Mouse (Mus musculus) liver, embryonic 12.5 days (tissue): ENCODE results near the gene Endog. TPM values are rescaled to one million over a fixed set of nuclear protein-coding genes. Genes with fewer than 3 reads are reported as not detected.

Source experiments
- ATAC-seq: fragments of 200-750 bp; cut with Nextera tagmentation; 2 replicates; pipeline ENCODE4 v1.8.0; 2017; ENCODE audit warnings: moderate number of reproducible peaks, mild to moderate bottlenecking, moderate library complexity
- H3K27ac ChIP-seq: fragments of 300-500 bp; sonication (generic); 2 replicates; pipeline ENCODE4 v1.5.1; 2016; ENCODE audit warnings: mild to moderate bottlenecking
- H3K27me3 ChIP-seq: fragments of 300-500 bp; sonication (generic); replicated peaks from 2 replicates; pipeline ENCODE4 v1.6.1; 2016; ENCODE audit warnings: mild to moderate bottlenecking, moderate library complexity
- H3K36me3 ChIP-seq: fragments of 300-500 bp; sonication (generic); 2 replicates; pipeline ENCODE4 v1.6.1; 2016; ENCODE audit warnings: mild to moderate bottlenecking, moderate library complexity
- H3K4me1 ChIP-seq: fragments of 300-500 bp; sonication (generic); 2 replicates; pipeline ENCODE4 v1.6.1; 2016
- H3K4me2 ChIP-seq: fragments of 300-500 bp; sonication (generic); 2 replicates; pipeline ENCODE4 v1.6.1; 2016; ENCODE audit warnings: mild to moderate bottlenecking, moderate library complexity
- H3K4me3 ChIP-seq: fragments of 300-500 bp; sonication (generic); 2 replicates; pipeline ENCODE4 v1.5.1; 2016; ENCODE audit warnings: mild to moderate bottlenecking, moderate library complexity
- H3K9ac ChIP-seq: fragments of 300-500 bp; sonication (generic); 2 replicates; pipeline ENCODE4 v1.6.1; 2016; ENCODE audit warnings: mild to moderate bottlenecking, moderate library complexity
- H3K9me3 ChIP-seq: fragments of 300-500 bp; sonication (generic); replicated peaks from 2 replicates; pipeline ENCODE4 v1.6.1; 2016; ENCODE audit warnings: mild to moderate bottlenecking, moderate library complexity
- WGBS: fragments of 180-500 bp; shearing (Covaris S2); methylation state at CpG from one replicate; pipeline ENCODE4 v1.1.7; 2016; ENCODE audit not compliant: insufficient replicate concordance; 5-methylcytosine and 5-hydroxymethylcytosine counted together
- polyA plus RNA-seq: library from polyadenylated mRNA; unstranded; fragments of >200 nt; fragmentation: Nextera tagmentation; extraction: Ambion mirVana; gene quantifications from 2 replicates; pipeline ENCODE4 v1.2.1, GENCODE M21; 2016

Gene Endog
- polyA plus RNA-seq, 1 experiment from 2014 or later = 23.0 TPM

GRCm38 (mm10) chr2:30215493-30215892 is 44.2 kb downstream of the Endog start:
- ATAC-seq = no peak
- 68% methylated on average over 6 of the region's 6 CpGs for WGBS

GRCm38 (mm10) chr2:30216293-30216692 is 45.0 kb downstream of the Endog start:
- Histone ChIP-seq H3K27me3 (no peaks in the 10 kb centered on the region; the same call in 1 of the 2 replicates), H3K9me3 (no peaks in the 10 kb centered on the region), H3K4me2 (no peak overlapping the region), H3K36me3 (no peaks in the 10 kb centered on the region), H3K4me1 (peaks cover 5% of the 10 kb centered on the region; the same call in 1 of the 2 replicates), H3K9ac (no peak overlapping the region), H3K27ac (no peak overlapping the region), H3K4me3 (no peak overlapping the region)
- WGBS = 87% methylated on average over 5 of the region's 5 CpGs
- no peak for ATAC-seq

More at GRCm38 (mm10) chr2:30215493-30215892, 44.2 kb downstream of the Endog start:
- H3K27me3 ChIP-seq = no peaks in the 10 kb centered on the region; the same call in 1 of the 2 replicates
- H3K27ac ChIP-seq = no peak overlapping the region
- H3K9ac ChIP-seq = no peak overlapping the region; the same call in 1 of the 2 replicates
- H3K4me1 ChIP-seq = peaks cover 5% of the 10 kb centered on the region; the same call in 1 of the 2 replicates
- H3K4me3 ChIP-seq = no peak overlapping the region
- H3K9me3 ChIP-seq = no peaks in the 10 kb centered on the region
- H3K4me2 ChIP-seq = no peak overlapping the region
- no peaks in the 10 kb centered on the region for H3K36me3 ChIP-seq

Other genes starting within 250 kb of the Endog start
- 38.8 and 43.1 TPM in 2 replicates for gene Gle1, start 236.1 kb upstream of the Endog start, polyA plus RNA-seq
- 18.8 and 19.0 TPM in 2 replicates for gene Sptan1, start 205.9 kb upstream of the Endog start, polyA plus RNA-seq
- gene Wdr34, start 122.6 kb upstream of the Endog start, polyA plus RNA-seq = 13.2 and 15.4 TPM in 2 replicates
- gene Set, start 114.1 kb upstream of the Endog start, polyA plus RNA-seq = 409 and 423 TPM in 2 replicates
- 4.6 and 5.1 TPM in 2 replicates for gene Pkn3, start 93.8 kb upstream of the Endog start, polyA plus RNA-seq
- 29.7 and 31.0 TPM in 2 replicates for gene Zdhhc12, start 77.8 kb upstream of the Endog start, polyA plus RNA-seq
- gene Zer1, start 46.9 kb upstream of the Endog start, polyA plus RNA-seq = 4.3 and 4.4 TPM in 2 replicates
- 2.9 and 3.3 TPM in 2 replicates for gene Tbc1d13, start 37.7 kb upstream of the Endog start, polyA plus RNA-seq
- 54.4 and 55.1 TPM in 2 replicates for gene Spout1, start 7.0 kb downstream of the Endog start, polyA plus RNA-seq
- 11.3 and 11.4 TPM in 2 replicates for gene Kyat1, start 34.4 kb downstream of the Endog start, polyA plus RNA-seq
- gene Lrrc8a, start 66.2 kb downstream of the Endog start, polyA plus RNA-seq = 12.8 and 13.9 TPM in 2 replicates
- 0.11 and 0.12 TPM in 2 replicates for gene Gm28035, start 69.1 kb downstream of the Endog start, polyA plus RNA-seq
- 6.9 and 7.4 TPM in 2 replicates for gene Phyhd1, start 94.7 kb downstream of the Endog start, polyA plus RNA-seq
- not detected in 2 replicates for gene Gm28038, start 109.5 kb downstream of the Endog start, polyA plus RNA-seq
- 15.5 and 17.5 TPM in 2 replicates for gene Dolk, start 114.8 kb downstream of the Endog start, polyA plus RNA-seq
- 23.9 and 25.8 TPM in 2 replicates for gene Nup188, start 114.9 kb downstream of the Endog start, polyA plus RNA-seq
- gene Sh3glb2, start 187.8 kb downstream of the Endog start, polyA plus RNA-seq = 30.3 and 33.7 TPM in 2 replicates
- 12.7 and 13.6 TPM in 2 replicates for gene Miga2, start 192.7 kb downstream of the Endog start, polyA plus RNA-seq
- 23.5 and 24.3 TPM in 2 replicates for gene Dolpp1, start 220.8 kb downstream of the Endog start, polyA plus RNA-seq
- 26.0 and 28.6 TPM in 2 replicates for gene Crat, start 244.3 kb downstream of the Endog start, polyA plus RNA-seq
- 168 and 173 TPM in 2 replicates for gene Ptpa, start 244.5 kb downstream of the Endog start, polyA plus RNA-seq